Mouse (Mus musculus) heart, adult 2 months (tissue): ENCODE data around the gene Setd1b.

Experiments used
- EP300 ChIP-seq: fragments of 200-500 bp; IDR thresholded peaks from 2 replicates; pipeline ENCODE4 v1.6.1; 2011; ENCODE audit warnings: low read depth, low read length, control low read depth; ENCODE audit not compliant: insufficient read depth
- POLR2A ChIP-seq: fragments of 200-500 bp; IDR thresholded peaks from 2 replicates; pipeline ENCODE4 v1.6.1; 2011; ENCODE audit warnings: mild to moderate bottlenecking, low read depth, low read length, control low read depth; ENCODE audit not compliant: insufficient read depth

DNA sequence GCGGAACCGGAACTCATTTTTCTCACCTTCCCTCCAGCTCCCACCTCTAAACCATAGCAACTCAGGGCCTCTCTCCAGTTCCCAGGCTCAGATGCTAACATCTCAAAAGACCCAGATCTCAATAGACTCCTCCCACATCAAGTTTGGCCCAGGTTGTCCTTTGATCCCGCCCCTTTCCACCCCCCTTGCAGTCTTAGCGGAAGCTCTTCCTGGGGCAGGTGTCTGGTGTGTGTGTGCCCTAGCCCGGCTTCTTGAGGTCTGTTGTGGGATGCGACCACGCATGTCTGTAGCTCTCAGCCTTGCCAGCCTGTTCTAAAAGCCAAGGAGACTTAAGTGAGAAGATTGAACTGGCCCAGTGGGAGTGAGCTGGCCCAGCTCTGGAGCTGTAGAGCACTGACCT, 8.6 kb downstream of the Setd1b start:
- TF ChIP-seq POLR2A = no peak
- no peak for TF ChIP-seq EP300
